Mouse (Mus musculus): Measurements from ENCODE around the gene Bspry. TPM values are rescaled to one million over a fixed set of nuclear protein-coding genes. Genes with fewer than 3 reads are reported as not detected.

Bspry gene
- 38.2 and 38.9 TPM in 2 replicates for polyA plus RNA-seq (2015; fragmentation: Nextera tagmentation; extraction: Ambion mirVana)

GRCm38 (mm10) chr4:62479937-62480708 is at the start of gene Bspry:
TSS of gene Bspry (plus strand) at chr4:62480053.
- no peak for TF ChIP-seq CTCF (IDR thresholded peaks at IDR 0.05; ENCODE audit: low read depth)
- H3K4me1 ChIP-seq (replicated peaks; ENCODE audit: insufficient read depth, low read length), result no peaks in the 10 kb centered on the region
- peak; percentile 93 for ATAC-seq (replicated peaks; ENCODE audit: low FRiP score, low read depth)
- peak; percentile 71 for DNase-seq (ENCODE audit: low spot score)
- H3K27ac ChIP-seq, result peak within 1 kb of the TSS; percentile 73
- H3K9me3 ChIP-seq (replicated peaks; ENCODE audit: low read length), result no peaks in the 10 kb centered on the region
- peak within 1 kb of the TSS; percentile 64 for H3K9ac ChIP-seq (ENCODE audit: low read depth, low read length)
- peak within 1 kb of the TSS; percentile 57 for H3K4me3 ChIP-seq (replicated peaks; ENCODE audit: low read depth, low read length)
- peak within 1 kb of the TSS; percentile 78 for H3K4me2 ChIP-seq (ENCODE audit: low read length)
- no peaks in the 10 kb centered on the region for H3K36me3 ChIP-seq (ENCODE audit: insufficient read depth, low read length)
- WGBS, result under 1% methylated on average over 69 of the region's 71 CpGs
- no peaks in the 10 kb centered on the region for H3K27me3 ChIP-seq (ENCODE audit: insufficient read depth, low read length)

GRCm38 (mm10) chr4:62430678-62431077 is 49.2 kb upstream of the Bspry start:
- Histone ChIP-seq H3K9me3 (replicated peaks; ENCODE audit: low read length) (no peaks in the 10 kb centered on the region), H3K4me3 (replicated peaks; ENCODE audit: low read depth, low read length) (no peak overlapping the region), H3K4me1 (replicated peaks; ENCODE audit: insufficient read depth, low read length) (no peaks in the 10 kb centered on the region), H3K4me2 (ENCODE audit: low read length) (no peak overlapping the region), H3K27me3 (ENCODE audit: insufficient read depth, low read length) (no peaks in the 10 kb centered on the region), H3K27ac (no peak overlapping the region), H3K9ac (ENCODE audit: low read depth, low read length) (no peak overlapping the region), H3K36me3 (ENCODE audit: insufficient read depth, low read length) (no peaks in the 10 kb centered on the region)
- TF ChIP-seq CTCF (IDR thresholded peaks at IDR 0.05; ENCODE audit: low read depth), result no peak
- DNase-seq (ENCODE audit: low spot score) (no peak), ATAC-seq (replicated peaks; ENCODE audit: low FRiP score, low read depth) (no peak)

GRCm38 (mm10) chr4:62431522-62431921 is 48.3 kb upstream of the Bspry start:
- no peak overlapping the region for H3K4me2 ChIP-seq (ENCODE audit: low read length)
- WGBS, result 78% methylated on average over 4 of the region's 4 CpGs
- H3K4me3 ChIP-seq (replicated peaks; ENCODE audit: low read depth, low read length), result no peak overlapping the region
- H3K27ac ChIP-seq, result no peak overlapping the region
- DNase-seq (ENCODE audit: low spot score) (no peak), ATAC-seq (replicated peaks; ENCODE audit: low FRiP score, low read depth) (no peak)
- H3K9ac ChIP-seq (ENCODE audit: low read depth, low read length), result no peak overlapping the region
- H3K36me3 ChIP-seq (ENCODE audit: insufficient read depth, low read length), result no peaks in the 10 kb centered on the region
- H3K4me1 ChIP-seq (replicated peaks; ENCODE audit: insufficient read depth, low read length), result no peaks in the 10 kb centered on the region
- no peaks in the 10 kb centered on the region for H3K9me3 ChIP-seq (replicated peaks; ENCODE audit: low read length)
- H3K27me3 ChIP-seq (ENCODE audit: insufficient read depth, low read length), result no peaks in the 10 kb centered on the region
- TF ChIP-seq CTCF (IDR thresholded peaks at IDR 0.05; ENCODE audit: low read depth), result no peak

GRCm38 (mm10) chr4:62433939-62434870 is 45.6 kb upstream of the Bspry start:
- H3K9me3 ChIP-seq (replicated peaks; ENCODE audit: low read length), result no peaks in the 10 kb centered on the region
- ATAC-seq (replicated peaks; ENCODE audit: low FRiP score, low read depth), result peak; percentile 71; the same call in 1 of the 2 replicates
- no peak for DNase-seq (ENCODE audit: low spot score)
- no peaks in the 10 kb centered on the region for H3K36me3 ChIP-seq (ENCODE audit: insufficient read depth, low read length)
- H3K9ac ChIP-seq (ENCODE audit: low read depth, low read length), result no peak overlapping the region
- no peaks in the 10 kb centered on the region for H3K27me3 ChIP-seq (ENCODE audit: insufficient read depth, low read length)
- H3K4me1 ChIP-seq (replicated peaks; ENCODE audit: insufficient read depth, low read length), result no peaks in the 10 kb centered on the region
- 61% methylated on average over 7 of the region's 7 CpGs for WGBS
- H3K27ac ChIP-seq, result 0 out of 2 replicates have a peak overlapping the region, but pooled peaks have one; percentile 0
- H3K4me3 ChIP-seq (replicated peaks; ENCODE audit: low read depth, low read length), result no peak overlapping the region
- TF ChIP-seq CTCF (IDR thresholded peaks at IDR 0.05; ENCODE audit: low read depth), result no peak
- no peak overlapping the region for H3K4me2 ChIP-seq (ENCODE audit: low read length)

GRCm38 (mm10) chr4:62435081-62435480 is 44.8 kb upstream of the Bspry start, which contains the start of gene Rnf183:
TSS of gene Rnf183 (minus strand) at chr4:62435252.
- Histone ChIP-seq H3K4me3 (replicated peaks; ENCODE audit: low read depth, low read length) (no peak within 1 kb of the TSS), H3K36me3 (ENCODE audit: insufficient read depth, low read length) (no peaks in the 10 kb centered on the region), H3K27me3 (ENCODE audit: insufficient read depth, low read length) (no peaks in the 10 kb centered on the region), H3K4me2 (ENCODE audit: low read length) (no peak within 1 kb of the TSS), H3K9ac (ENCODE audit: low read depth, low read length) (no peak within 1 kb of the TSS), H3K9me3 (replicated peaks; ENCODE audit: low read length) (no peaks in the 10 kb centered on the region), H3K27ac (0 out of 2 replicates have a peak within 1 kb of the TSS, but pooled peaks have one; percentile 0), H3K4me1 (replicated peaks; ENCODE audit: insufficient read depth, low read length) (no peaks in the 10 kb centered on the region)
- no peak for TF ChIP-seq CTCF (IDR thresholded peaks at IDR 0.05; ENCODE audit: low read depth)
- ATAC-seq (replicated peaks; ENCODE audit: low FRiP score, low read depth) (no peak), DNase-seq (ENCODE audit: low spot score) (no peak)
- 80% methylated on average over 6 of the region's 6 CpGs for WGBS

GRCm38 (mm10) chr4:62437256-62437778 is 42.5 kb upstream of the Bspry start:
- H3K4me3 ChIP-seq (replicated peaks; ENCODE audit: low read depth, low read length), result no peak overlapping the region
- no peaks in the 10 kb centered on the region for H3K9me3 ChIP-seq (replicated peaks; ENCODE audit: low read length)
- no peaks in the 10 kb centered on the region for H3K27me3 ChIP-seq (ENCODE audit: insufficient read depth, low read length)
- H3K4me1 ChIP-seq (replicated peaks; ENCODE audit: insufficient read depth, low read length), result no peaks in the 10 kb centered on the region
- no peak overlapping the region for H3K4me2 ChIP-seq (ENCODE audit: low read length)
- no peaks in the 10 kb centered on the region for H3K36me3 ChIP-seq (ENCODE audit: insufficient read depth, low read length)
- DNase-seq (ENCODE audit: low spot score), result no peak
- peak overlapping the region; percentile 21; the same call in 1 of the 2 replicates for H3K27ac ChIP-seq
- no peak for TF ChIP-seq CTCF (IDR thresholded peaks at IDR 0.05; ENCODE audit: low read depth)
- 87% methylated on average over 3 of the region's 3 CpGs for WGBS
- ATAC-seq (replicated peaks; ENCODE audit: low FRiP score, low read depth), result no peak
- no peak overlapping the region for H3K9ac ChIP-seq (ENCODE audit: low read depth, low read length)
